Mouse (Mus musculus): ENCODE measurements around the gene Pik3r1.

DNA sequence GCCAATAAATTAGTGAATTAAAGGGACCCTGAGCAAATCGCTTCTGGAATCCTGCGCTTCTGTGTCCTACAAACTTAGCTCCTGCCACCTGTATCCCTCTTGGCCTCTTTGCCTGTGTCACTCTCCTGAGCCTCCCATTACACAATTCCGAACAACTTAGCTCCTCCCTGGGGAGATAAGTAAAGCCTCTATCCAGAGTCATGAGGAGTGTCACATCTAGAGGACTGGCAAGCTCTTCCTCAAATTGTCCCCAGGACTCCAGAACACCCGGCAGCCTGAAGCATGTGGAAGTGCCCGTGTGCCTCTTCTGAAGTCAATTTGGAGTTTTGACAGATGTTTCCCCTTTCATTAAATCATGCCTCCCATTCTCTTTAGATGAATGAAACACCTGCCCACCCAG, 6.4 kb downstream of the Pik3r1 start:
- TF ChIP-seq ZC3H11A (IDR thresholded peaks at IDR 0.05; ENCODE audit: borderline replicate concordance, low read depth, low read length) (no peak), MAFK (IDR thresholded peaks at IDR 0.05; ENCODE audit: insufficient read depth, low read depth, low read length) (no peak), CHD2 (IDR thresholded peaks at IDR 0.05; ENCODE audit: low read depth, low read length) (no peak), HCFC1 (IDR thresholded peaks at IDR 0.05; ENCODE audit: borderline replicate concordance, insufficient read depth, low read length) (no peak), ZNF384 (IDR thresholded peaks at IDR 0.05; ENCODE audit: low read depth, low read length) (no peak)

Measured in ES-E14 (cell line).